Mouse (Mus musculus): ENCODE data around the gene Otogl. TPM values are rescaled to one million over a fixed set of nuclear protein-coding genes. Genes with fewer than 3 reads are reported as not detected.
A peak's percentile ranks its signal among the peaks of the same experiment; 100 is the strongest.

Gene Otogl
- polyA plus RNA-seq, 1 experiment from 2014 or later = not detected

GRCm38 (mm10) chr10:107922750-107923149 is 10.8 kb upstream of the Otogl start:
- 21% methylated on average over 1 of the region's 1 CpGs for WGBS
- no peaks in the 10 kb centered on the region for H3K4me1 ChIP-seq (ENCODE audit: control insufficient read depth, insufficient read depth, low read length)
- H3K27me3 ChIP-seq (ENCODE audit: control insufficient read depth, insufficient read depth, low read length) = no peaks in the 10 kb centered on the region
- no peak for ATAC-seq (ENCODE audit: low FRiP score)
- no peak overlapping the region for H3K27ac ChIP-seq (ENCODE audit: low read depth, low read length)
- H3K4me3 ChIP-seq (ENCODE audit: low read depth, low read length) = no peak overlapping the region
- no peak overlapping the region for H3K9ac ChIP-seq (ENCODE audit: low read length)
- peak; percentile 88 for DNase-seq (ENCODE audit: low spot score, missing footprints)
- H3K36me3 ChIP-seq (ENCODE audit: control insufficient read depth, insufficient read depth, low read length) = no peaks in the 10 kb centered on the region
- H3K9me3 ChIP-seq (ENCODE audit: control insufficient read depth, low read length) = no peaks in the 10 kb centered on the region
- no peak overlapping the region for H3K4me2 ChIP-seq

- Histone ChIP-seq H3K4me2 (no peak overlapping the region), H3K27ac (ENCODE audit: low read depth, low read length) (no peak overlapping the region), H3K4me3 (ENCODE audit: low read depth, low read length) (no peak overlapping the region), H3K9ac (ENCODE audit: low read length) (no peak overlapping the region), H3K4me1 (ENCODE audit: control insufficient read depth, insufficient read depth, low read length) (no peaks in the 10 kb centered on the region), H3K27me3 (ENCODE audit: control insufficient read depth, insufficient read depth, low read length) (no peaks in the 10 kb centered on the region), H3K36me3 (ENCODE audit: control insufficient read depth, insufficient read depth, low read length) (no peaks in the 10 kb centered on the region), H3K9me3 (ENCODE audit: control insufficient read depth, low read length) (no peaks in the 10 kb centered on the region)
- WGBS = 73% methylated on average over 1 of the region's 1 CpGs
- DNase-seq (ENCODE audit: low spot score, missing footprints) = no peak
- no peak for ATAC-seq (ENCODE audit: low FRiP score)
These were observed 9.6 kb upstream of the Otogl start for GRCm38 (mm10) chr10:107921549-107921948.

GRCm38 (mm10) chr10:107921134-107921533 is 9.2 kb upstream of the Otogl start:
- H3K9ac ChIP-seq (ENCODE audit: low read length) = no peak overlapping the region
- no peak overlapping the region for H3K4me3 ChIP-seq (ENCODE audit: low read depth, low read length)
- DNase-seq (ENCODE audit: low spot score, missing footprints) (no peak), ATAC-seq (ENCODE audit: low FRiP score) (no peak)
- no peaks in the 10 kb centered on the region for H3K4me1 ChIP-seq (ENCODE audit: control insufficient read depth, insufficient read depth, low read length)
- no peaks in the 10 kb centered on the region for H3K9me3 ChIP-seq (ENCODE audit: control insufficient read depth, low read length)
- H3K27me3 ChIP-seq (ENCODE audit: control insufficient read depth, insufficient read depth, low read length) = no peaks in the 10 kb centered on the region
- WGBS = 87% methylated on average over 1 of the region's 1 CpGs
- H3K36me3 ChIP-seq (ENCODE audit: control insufficient read depth, insufficient read depth, low read length) = no peaks in the 10 kb centered on the region
- no peak overlapping the region for H3K27ac ChIP-seq (ENCODE audit: low read depth, low read length)
- H3K4me2 ChIP-seq = no peak overlapping the region

- Histone ChIP-seq H3K4me1 (ENCODE audit: control insufficient read depth, insufficient read depth, low read length) (0 out of 2 replicates have a peak, but pooled peaks cover 2% of the 10 kb centered on the region), H3K4me2 (no peak overlapping the region), H3K4me3 (ENCODE audit: low read depth, low read length) (no peak overlapping the region), H3K27me3 (ENCODE audit: control insufficient read depth, insufficient read depth, low read length) (no peaks in the 10 kb centered on the region), H3K36me3 (ENCODE audit: control insufficient read depth, insufficient read depth, low read length) (no peaks in the 10 kb centered on the region), H3K27ac (ENCODE audit: low read depth, low read length) (no peak overlapping the region), H3K9me3 (ENCODE audit: control insufficient read depth, low read length) (no peaks in the 10 kb centered on the region), H3K9ac (ENCODE audit: low read length) (no peak overlapping the region)
- WGBS = 88% methylated on average over 2 of the region's 2 CpGs
- no peak for ATAC-seq (ENCODE audit: low FRiP score)
- DNase-seq (ENCODE audit: low spot score, missing footprints) = peak; percentile 17
These were observed 1.1 kb upstream of the Otogl start for GRCm38 (mm10) chr10:107913013-107913412.

GRCm38 (mm10) chr10:107906453-107906852 is 5.5 kb downstream of the Otogl start:
- Histone ChIP-seq H3K4me2 (no peak overlapping the region), H3K9ac (ENCODE audit: low read length) (no peak overlapping the region), H3K27ac (ENCODE audit: low read depth, low read length) (no peak overlapping the region), H3K4me1 (ENCODE audit: control insufficient read depth, insufficient read depth, low read length) (no peaks in the 10 kb centered on the region), H3K27me3 (ENCODE audit: control insufficient read depth, insufficient read depth, low read length) (no peaks in the 10 kb centered on the region), H3K4me3 (ENCODE audit: low read depth, low read length) (no peak overlapping the region), H3K9me3 (ENCODE audit: control insufficient read depth, low read length) (no peaks in the 10 kb centered on the region; the same call in 1 of the 2 replicates), H3K36me3 (ENCODE audit: control insufficient read depth, insufficient read depth, low read length) (no peaks in the 10 kb centered on the region)
- ATAC-seq (ENCODE audit: low FRiP score) = no peak
- WGBS = 77% methylated on average over 10 of the region's 10 CpGs
- DNase-seq (ENCODE audit: low spot score, missing footprints) = peak; percentile 78

GRCm38 (mm10) chr10:107905274-107906034 is 6.5 kb downstream of the Otogl start:
- Histone ChIP-seq H3K4me3 (ENCODE audit: low read depth, low read length) (no peak overlapping the region), H3K9ac (ENCODE audit: low read length) (no peak overlapping the region), H3K36me3 (ENCODE audit: control insufficient read depth, insufficient read depth, low read length) (no peaks in the 10 kb centered on the region), H3K27me3 (ENCODE audit: control insufficient read depth, insufficient read depth, low read length) (no peaks in the 10 kb centered on the region), H3K4me1 (ENCODE audit: control insufficient read depth, insufficient read depth, low read length) (no peaks in the 10 kb centered on the region), H3K9me3 (ENCODE audit: control insufficient read depth, low read length) (no peaks in the 10 kb centered on the region; the same call in 1 of the 2 replicates), H3K27ac (ENCODE audit: low read depth, low read length) (no peak overlapping the region), H3K4me2 (no peak overlapping the region)
- ATAC-seq (ENCODE audit: low FRiP score) (no peak), DNase-seq (ENCODE audit: low spot score, missing footprints) (peak; percentile 49)
- WGBS = 86% methylated on average over 7 of the region's 7 CpGs

GRCm38 (mm10) chr10:107901958-107902357 is 10.0 kb downstream of the Otogl start:
- no peak for ATAC-seq (ENCODE audit: low FRiP score)
- Histone ChIP-seq H3K4me3 (ENCODE audit: low read depth, low read length) (no peak overlapping the region), H3K9ac (ENCODE audit: low read length) (no peak overlapping the region), H3K27ac (ENCODE audit: low read depth, low read length) (no peak overlapping the region), H3K4me1 (ENCODE audit: control insufficient read depth, insufficient read depth, low read length) (no peaks in the 10 kb centered on the region), H3K4me2 (no peak overlapping the region), H3K27me3 (ENCODE audit: control insufficient read depth, insufficient read depth, low read length) (no peaks in the 10 kb centered on the region), H3K36me3 (ENCODE audit: control insufficient read depth, insufficient read depth, low read length) (no peaks in the 10 kb centered on the region), H3K9me3 (ENCODE audit: control insufficient read depth, low read length) (no peaks in the 10 kb centered on the region)
- DNase-seq (ENCODE audit: low spot score, missing footprints) = peak; percentile 26
- 84% methylated on average over 8 of the region's 8 CpGs for WGBS

GRCm38 (mm10) chr10:107901204-107901879 is 10.6 kb downstream of the Otogl start:
- 78% methylated on average over 13 of the region's 13 CpGs for WGBS
- no peak overlapping the region for H3K4me2 ChIP-seq
- DNase-seq (ENCODE audit: low spot score, missing footprints) = peak; percentile 77
- no peaks in the 10 kb centered on the region for H3K9me3 ChIP-seq (ENCODE audit: control insufficient read depth, low read length)
- no peak overlapping the region for H3K4me3 ChIP-seq (ENCODE audit: low read depth, low read length)
- no peak overlapping the region for H3K27ac ChIP-seq (ENCODE audit: low read depth, low read length)
- ATAC-seq (ENCODE audit: low FRiP score) = no peak
- no peaks in the 10 kb centered on the region for H3K27me3 ChIP-seq (ENCODE audit: control insufficient read depth, insufficient read depth, low read length)
- no peaks in the 10 kb centered on the region for H3K36me3 ChIP-seq (ENCODE audit: control insufficient read depth, insufficient read depth, low read length)
- H3K9ac ChIP-seq (ENCODE audit: low read length) = no peak overlapping the region
- H3K4me1 ChIP-seq (ENCODE audit: control insufficient read depth, insufficient read depth, low read length) = no peaks in the 10 kb centered on the region

GRCm38 (mm10) chr10:107899946-107900345 is 12.0 kb downstream of the Otogl start:
- WGBS = 94% methylated on average over 6 of the region's 6 CpGs
- no peak overlapping the region for H3K4me2 ChIP-seq
- H3K36me3 ChIP-seq (ENCODE audit: control insufficient read depth, insufficient read depth, low read length) = no peaks in the 10 kb centered on the region
- H3K4me3 ChIP-seq (ENCODE audit: low read depth, low read length) = no peak overlapping the region
- H3K27me3 ChIP-seq (ENCODE audit: control insufficient read depth, insufficient read depth, low read length) = no peaks in the 10 kb centered on the region
- H3K9me3 ChIP-seq (ENCODE audit: control insufficient read depth, low read length) = no peaks in the 10 kb centered on the region
- no peaks in the 10 kb centered on the region for H3K4me1 ChIP-seq (ENCODE audit: control insufficient read depth, insufficient read depth, low read length)
- H3K27ac ChIP-seq (ENCODE audit: low read depth, low read length) = no peak overlapping the region
- DNase-seq (ENCODE audit: low spot score, missing footprints) = no peak
- no peak overlapping the region for H3K9ac ChIP-seq (ENCODE audit: low read length)
- no peak for ATAC-seq (ENCODE audit: low FRiP score)

All from midbrain, embryonic 11.5 days (tissue).